Mouse (Mus musculus) hindbrain, embryonic 10.5 days (tissue): ENCODE results near the gene Clec16a. TPM values are rescaled to one million over a fixed set of nuclear protein-coding genes. Genes with fewer than 3 reads are reported as not detected.

Source experiments
- DNase-seq: peaks from one replicate; pipeline ENCODE4 v3.0.0-alpha.2; 2017; ENCODE audit warnings: low spot score
- H3K27ac ChIP-seq: fragments of 300-500 bp; sonication (generic); 2 replicates; pipeline ENCODE4 v1.5.1; 2016; ENCODE audit warnings: mild to moderate bottlenecking, moderate library complexity
- H3K27me3 ChIP-seq: fragments of 300-500 bp; sonication (generic); 2 replicates; pipeline ENCODE4 v1.6.1; 2016; ENCODE audit warnings: mild to moderate bottlenecking; ENCODE audit not compliant: poor library complexity, insufficient read depth, severe bottlenecking
- H3K36me3 ChIP-seq: fragments of 300-500 bp; sonication (generic); 2 replicates; pipeline ENCODE4 v1.6.1; 2016; ENCODE audit warnings: mild to moderate bottlenecking, moderate library complexity
- H3K4me1 ChIP-seq: fragments of 300-500 bp; sonication (generic); replicated peaks from 2 replicates; pipeline ENCODE4 v1.6.1; 2016; ENCODE audit warnings: mild to moderate bottlenecking
- H3K4me3 ChIP-seq: fragments of 300-500 bp; sonication (generic); 2 replicates; pipeline ENCODE4 v1.5.1; 2016; ENCODE audit warnings: mild to moderate bottlenecking, moderate library complexity
- H3K9me3 ChIP-seq: fragments of 300-500 bp; sonication (generic); 2 replicates; pipeline ENCODE4 v1.6.1; 2016; ENCODE audit warnings: mild to moderate bottlenecking, moderate library complexity
- WGBS: fragments of 180-500 bp; shearing (Covaris S2); methylation state at CpG from one replicate; pipeline ENCODE4 v1.1.7; 2016; 5-methylcytosine and 5-hydroxymethylcytosine counted together
- polyA plus RNA-seq: library from polyadenylated mRNA; unstranded; fragments of >200 nt; fragmentation: Nextera tagmentation; extraction: Ambion mirVana; gene quantifications from 2 replicates; pipeline ENCODE4 v1.2.1, GENCODE M21; 2016

The Clec16a gene
- polyA plus RNA-seq, 1 experiment from 2014 or later = 35.0 TPM

- no peak overlapping the region for H3K27ac ChIP-seq
- 90% methylated on average over 5 of the region's 5 CpGs for WGBS
- DNase-seq = no peak
- H3K4me1 ChIP-seq = peaks cover 11% of the 10 kb centered on the region
- H3K36me3 ChIP-seq = peaks cover 52% of the 10 kb centered on the region
- H3K4me3 ChIP-seq = no peak overlapping the region
- no peaks in the 10 kb centered on the region for H3K9me3 ChIP-seq
- no peaks in the 10 kb centered on the region for H3K27me3 ChIP-seq
These were observed 24.8 kb downstream of the Clec16a start for GRCm38 (mm10) chr16:10569809-10570395.

GRCm38 (mm10) chr16:10570708-10571107 lies 25.6 kb downstream of the Clec16a start:
- peaks cover 56% of the 10 kb centered on the region for H3K36me3 ChIP-seq
- WGBS = 75% methylated on average over 1 of the region's 1 CpGs

DNA sequence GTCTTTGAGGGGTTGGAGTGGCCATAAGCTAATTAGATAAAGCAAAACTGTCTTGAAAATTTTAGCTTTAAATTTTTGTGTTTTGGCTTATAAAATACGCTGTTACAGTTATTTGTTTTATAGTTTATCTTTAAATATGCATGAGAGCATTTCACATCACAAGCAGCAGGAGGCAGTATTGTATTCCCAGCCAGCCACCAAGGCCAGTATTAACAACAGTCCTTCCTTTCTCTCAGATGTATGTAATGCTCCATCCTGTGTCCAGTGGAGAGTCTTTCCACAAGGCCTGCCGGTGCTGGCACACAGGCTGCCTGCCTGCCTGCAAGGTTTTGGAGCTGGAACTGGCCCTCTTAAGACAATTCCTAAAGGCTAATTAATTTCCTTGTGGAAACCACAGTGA lies 26.7 kb downstream of the Clec16a start:
- no peaks in the 10 kb centered on the region for H3K4me1 ChIP-seq
- H3K4me3 ChIP-seq = no peak overlapping the region
- H3K9me3 ChIP-seq = no peaks in the 10 kb centered on the region
- peaks cover 66% of the 10 kb centered on the region for H3K36me3 ChIP-seq
- H3K27me3 ChIP-seq = no peaks in the 10 kb centered on the region
- no peak overlapping the region for H3K27ac ChIP-seq
- 59% methylated on average over 2 of the region's 2 CpGs for WGBS
- peak; percentile 9 for DNase-seq

More at GRCm38 (mm10) chr16:10570708-10571107, 25.6 kb downstream of the Clec16a start:
- DNase-seq = no peak
- H3K27me3 ChIP-seq = no peaks in the 10 kb centered on the region
- H3K9me3 ChIP-seq = no peaks in the 10 kb centered on the region
- peaks cover 6% of the 10 kb centered on the region for H3K4me1 ChIP-seq
- H3K4me3 ChIP-seq = no peak overlapping the region
- no peak overlapping the region for H3K27ac ChIP-seq

DNA sequence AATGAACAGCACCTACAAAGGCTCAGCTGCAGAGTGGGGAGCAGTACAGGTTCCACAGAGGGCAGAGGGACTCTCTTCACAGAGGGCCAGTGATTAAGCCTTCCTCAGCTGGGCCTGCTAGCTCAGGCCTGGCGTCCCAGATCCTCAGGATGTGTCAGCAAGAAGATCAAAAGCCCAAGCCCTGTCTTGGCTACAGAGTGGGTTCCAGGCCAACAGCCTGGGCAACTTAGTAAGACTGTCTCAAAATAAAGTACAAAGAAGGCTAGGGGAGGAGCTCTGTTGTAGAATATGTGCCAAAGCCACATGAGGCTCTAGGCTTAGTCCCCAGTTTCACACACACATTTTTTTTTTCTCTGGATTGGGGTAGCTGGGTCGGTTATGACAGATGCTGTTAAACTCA lies 29.8 kb downstream of the Clec16a start:
- Histone ChIP-seq H3K9me3 (no peaks in the 10 kb centered on the region), H3K36me3 (peaks cover 62% of the 10 kb centered on the region), H3K4me3 (no peak overlapping the region), H3K27ac (no peak overlapping the region), H3K4me1 (no peaks in the 10 kb centered on the region), H3K27me3 (no peaks in the 10 kb centered on the region)
- DNase-seq = no peak
- 86% methylated on average over 2 of the region's 2 CpGs for WGBS

DNA sequence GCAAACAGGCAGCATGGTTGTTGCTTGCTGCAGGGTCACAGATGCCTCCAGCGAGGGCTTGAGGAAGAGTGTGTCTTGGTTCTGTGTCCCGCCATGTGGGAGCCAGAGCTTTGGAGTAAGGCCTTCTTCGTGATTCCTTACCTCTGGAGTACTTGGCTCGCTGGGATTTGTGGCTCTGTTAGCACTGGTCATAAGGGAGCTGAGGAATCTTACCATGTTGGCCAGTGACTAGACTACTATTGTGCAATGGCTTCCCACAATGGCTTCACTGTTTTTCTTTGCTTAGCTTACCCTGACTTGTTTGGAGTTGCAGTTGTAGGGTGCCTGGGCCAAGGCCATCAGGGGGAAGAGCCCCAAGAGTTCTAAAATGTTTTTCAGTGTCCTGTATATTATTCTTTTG lies 30.8 kb downstream of the Clec16a start:
- Histone ChIP-seq H3K4me3 (no peak overlapping the region), H3K4me1 (no peaks in the 10 kb centered on the region), H3K27ac (no peak overlapping the region), H3K9me3 (no peaks in the 10 kb centered on the region), H3K36me3 (peaks cover 71% of the 10 kb centered on the region), H3K27me3 (no peaks in the 10 kb centered on the region)
- WGBS = 86% methylated on average over 4 of the region's 4 CpGs
- DNase-seq = no peak

DNA sequence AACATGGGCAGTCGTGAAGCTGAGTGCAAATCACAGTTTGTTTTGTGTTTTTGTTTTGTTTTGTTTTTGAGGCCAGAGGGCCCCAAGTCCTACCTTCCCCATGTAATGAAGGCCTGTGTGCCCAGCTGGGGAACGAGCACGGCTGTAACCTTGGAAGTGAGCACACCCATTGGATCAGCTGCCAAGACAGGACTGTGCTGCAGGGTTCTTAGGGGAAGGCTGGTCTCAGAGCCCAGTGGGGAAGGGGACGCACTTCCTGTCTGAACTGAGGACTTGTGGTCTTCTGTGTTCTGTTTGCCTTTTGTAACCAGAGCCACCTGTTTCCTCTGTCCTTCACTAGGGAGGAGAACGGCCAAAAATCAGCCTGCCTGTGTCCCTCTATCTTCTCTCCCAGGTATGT lies 32.4 kb downstream of the Clec16a start:
- WGBS = 72% methylated on average over 5 of the region's 5 CpGs
- peaks cover 79% of the 10 kb centered on the region for H3K36me3 ChIP-seq
- no peak for DNase-seq
- no peak overlapping the region for H3K4me3 ChIP-seq
- H3K4me1 ChIP-seq = no peaks in the 10 kb centered on the region
- H3K9me3 ChIP-seq = no peaks in the 10 kb centered on the region
- H3K27ac ChIP-seq = no peak overlapping the region
- no peaks in the 10 kb centered on the region for H3K27me3 ChIP-seq

GRCm38 (mm10) chr16:10578376-10578775 lies 33.2 kb downstream of the Clec16a start:
- Histone ChIP-seq H3K9me3 (no peaks in the 10 kb centered on the region), H3K4me3 (no peak overlapping the region), H3K27ac (no peak overlapping the region), H3K36me3 (peaks cover 74% of the 10 kb centered on the region), H3K4me1 (no peaks in the 10 kb centered on the region), H3K27me3 (no peaks in the 10 kb centered on the region)
- 76% methylated on average over 1 of the region's 1 CpGs for WGBS
- no peak for DNase-seq

GRCm38 (mm10) chr16:10581234-10581898 lies 36.2 kb downstream of the Clec16a start:
- no peak for DNase-seq
- Histone ChIP-seq H3K36me3 (peaks cover 61% of the 10 kb centered on the region), H3K4me1 (no peaks in the 10 kb centered on the region), H3K4me3 (no peak overlapping the region), H3K27me3 (no peaks in the 10 kb centered on the region), H3K9me3 (no peaks in the 10 kb centered on the region), H3K27ac (no peak overlapping the region)
- WGBS = 88% methylated on average over 2 of the region's 2 CpGs

DNA sequence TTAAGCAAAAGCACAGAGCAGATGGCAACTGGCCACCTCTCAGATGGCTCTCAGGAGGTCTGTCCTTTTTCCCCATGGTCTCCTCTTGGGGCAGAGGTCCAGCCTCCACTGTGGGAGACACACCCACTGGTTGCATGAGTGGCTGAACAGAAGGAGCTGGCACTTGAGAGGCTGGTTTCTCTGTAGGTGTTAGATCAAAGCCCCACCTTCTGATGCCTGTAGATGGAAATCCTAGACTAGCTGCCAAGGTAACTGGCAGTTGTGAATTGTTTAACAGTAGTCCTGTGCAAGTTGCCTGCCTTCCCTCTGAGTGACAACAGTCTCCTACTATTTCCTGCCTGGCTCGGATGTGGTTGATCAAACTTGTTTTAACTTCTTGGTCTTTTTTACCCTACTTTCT lies 40.0 kb downstream of the Clec16a start:
- 88% methylated on average over 1 of the region's 1 CpGs for WGBS
- peaks cover 50% of the 10 kb centered on the region for H3K36me3 ChIP-seq

GRCm38 (mm10) chr16:10586546-10586945 lies 41.4 kb downstream of the Clec16a start:
- WGBS = 90% methylated on average over 3 of the region's 3 CpGs

More for the DNA sequence above, 40.0 kb downstream of the Clec16a start:
- Histone ChIP-seq H3K4me3 (no peak overlapping the region), H3K27ac (no peak overlapping the region), H3K27me3 (no peaks in the 10 kb centered on the region), H3K4me1 (no peaks in the 10 kb centered on the region), H3K9me3 (no peaks in the 10 kb centered on the region)
- DNase-seq = no peak

DNA sequence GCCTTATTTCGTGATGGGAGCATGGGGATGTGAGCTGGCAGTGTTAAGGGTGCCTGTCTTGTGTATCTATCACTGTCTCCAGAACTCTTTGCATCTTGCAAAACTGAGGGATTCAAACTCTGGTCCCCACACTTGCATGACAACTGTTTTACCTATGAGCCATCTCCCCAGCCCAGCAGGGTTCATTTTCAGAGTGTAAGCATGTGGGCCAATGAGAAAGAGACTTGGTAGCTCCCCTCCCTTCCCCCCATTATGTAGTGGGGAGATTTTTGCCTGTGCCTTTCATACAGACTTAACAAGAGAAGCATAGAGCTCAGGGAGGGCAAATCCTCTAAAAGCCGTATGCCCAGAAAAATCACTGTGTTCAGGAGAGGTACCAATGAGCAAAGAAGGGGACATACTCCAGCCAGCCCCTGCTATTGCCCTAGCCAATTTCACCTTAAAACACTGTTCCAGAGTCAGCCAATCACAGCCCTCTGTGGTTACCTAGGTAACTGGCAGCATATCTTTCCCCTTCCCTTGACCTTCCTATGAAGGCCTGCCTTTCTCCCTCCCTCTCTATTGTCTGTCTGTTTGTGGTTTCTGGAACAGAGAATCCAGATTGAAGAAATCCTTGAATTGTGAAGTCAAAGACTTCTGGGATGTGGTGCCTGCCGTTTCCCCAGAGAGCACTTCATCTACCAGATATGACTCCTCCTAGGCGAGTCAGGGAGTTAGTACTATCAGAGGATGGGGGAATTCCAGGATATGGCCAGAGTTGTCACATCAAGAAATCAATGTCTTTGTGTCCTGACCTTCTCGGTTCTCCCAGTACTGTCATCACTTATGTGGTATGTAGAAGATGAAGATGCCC lies 55.0 kb downstream of the Clec16a start:
- Histone ChIP-seq H3K4me1 (peaks cover 10% of the 10 kb centered on the region), H3K9me3 (no peaks in the 10 kb centered on the region), H3K27ac (peak overlapping the region; percentile 46; the same call in 1 of the 2 replicates), H3K36me3 (peaks cover 27% of the 10 kb centered on the region), H3K27me3 (no peaks in the 10 kb centered on the region), H3K4me3 (no peak overlapping the region)
- WGBS = 73% methylated on average over 5 of the region's 5 CpGs
- DNase-seq = no peak

More at GRCm38 (mm10) chr16:10586546-10586945, 41.4 kb downstream of the Clec16a start:
- Histone ChIP-seq H3K4me3 (no peak overlapping the region), H3K9me3 (no peaks in the 10 kb centered on the region), H3K36me3 (peaks cover 38% of the 10 kb centered on the region), H3K27ac (no peak overlapping the region), H3K27me3 (no peaks in the 10 kb centered on the region), H3K4me1 (no peaks in the 10 kb centered on the region)
- DNase-seq = no peak

- Histone ChIP-seq H3K36me3 (peaks cover 24% of the 10 kb centered on the region), H3K27me3 (no peaks in the 10 kb centered on the region), H3K4me3 (no peak overlapping the region), H3K27ac (no peak overlapping the region), H3K4me1 (no peaks in the 10 kb centered on the region), H3K9me3 (no peaks in the 10 kb centered on the region)
- 80% methylated on average over 3 of the region's 3 CpGs for WGBS
- no peak for DNase-seq
These were observed 62.7 kb downstream of the Clec16a start for GRCm38 (mm10) chr16:10607802-10608201.

DNA sequence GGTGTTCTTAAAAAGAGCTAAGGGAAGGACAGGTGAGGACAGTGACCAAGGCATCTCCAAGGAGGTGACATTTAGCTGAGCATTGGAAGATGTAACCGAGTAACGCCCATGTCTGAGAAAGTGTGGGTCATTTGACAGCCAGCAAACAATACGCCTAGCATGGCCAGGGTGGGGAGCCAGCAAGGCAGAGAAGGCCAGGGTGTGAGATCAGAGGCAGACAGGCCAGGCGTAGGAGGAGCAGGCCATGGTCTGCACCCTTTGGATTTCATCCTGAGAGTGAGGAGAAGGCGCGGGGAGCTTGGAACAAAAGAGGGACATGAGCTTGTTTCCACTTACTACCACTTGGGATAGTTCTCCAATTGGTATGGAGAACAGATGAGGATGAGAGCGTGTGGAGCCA lies 64.8 kb downstream of the Clec16a start:
- WGBS = 88% methylated on average over 7 of the region's 7 CpGs
- no peak overlapping the region for H3K27ac ChIP-seq

More for the DNA sequence above, 64.8 kb downstream of the Clec16a start:
- no peaks in the 10 kb centered on the region for H3K4me1 ChIP-seq
- no peak for DNase-seq
- H3K4me3 ChIP-seq = no peak overlapping the region
- H3K27me3 ChIP-seq = no peaks in the 10 kb centered on the region
- H3K36me3 ChIP-seq = peaks cover 39% of the 10 kb centered on the region
- H3K9me3 ChIP-seq = no peaks in the 10 kb centered on the region
